Mouse (Mus musculus) CD4-positive, CD25-positive, alpha-beta regulatory T cell, adult 4 months (primary cell): Measurements from ENCODE around the gene Kif3a. TPM values are rescaled to one million over a fixed set of nuclear protein-coding genes. Genes with fewer than 3 reads are reported as not detected.

Source experiments
- polyA plus RNA-seq, 2 experiments: library from polyadenylated mRNA; unstranded; fragments of 100-300 nt; shearing (Covaris generic); gene quantifications; one replicate each; pipeline ENCODE4 v1.2.1; 2017

The Kif3a gene
- polyA plus RNA-seq, 2 experiments from 2014 or later, result 8.1 to 8.7 TPM

Other genes with a start within 250 kb of the Kif3a start
- gene Zcchc10, start 242.7 kb upstream of the Kif3a start, polyA plus RNA-seq, result 10 to 100 TPM; 24.3 to 28.4 TPM
- 10 to 100 TPM; 17.4 to 18.3 TPM for gene Aff4, start 216.5 kb upstream of the Kif3a start, polyA plus RNA-seq
- gene Leap2, start 144.2 kb upstream of the Kif3a start, polyA plus RNA-seq, result 1 to 10 TPM in 1 of 2 experiments, not detected in 1; 1.1 TPM
- gene Uqcrq, start 136.5 kb upstream of the Kif3a start, polyA plus RNA-seq, result 100 to 1,000 TPM; 329 to 366 TPM
- not detected for gene Gdf9, start 136.4 kb upstream of the Kif3a start, polyA plus RNA-seq
- not detected for gene Gm10447, start 110.3 kb upstream of the Kif3a start, polyA plus RNA-seq
- not detected for gene Shroom1, start 110.2 kb upstream of the Kif3a start, polyA plus RNA-seq
- gene Gm9837, start 96.9 kb upstream of the Kif3a start, polyA plus RNA-seq, result not detected
- not detected for gene Gm9945, start 87.2 kb upstream of the Kif3a start, polyA plus RNA-seq
- not detected for gene Sowaha, start 87.1 kb upstream of the Kif3a start, polyA plus RNA-seq
- 1 to 10 TPM in 1 of 2 experiments, under 1 TPM in 1; 0.95 to 1.0 TPM for gene Sept8, start 48.1 kb upstream of the Kif3a start, polyA plus RNA-seq
- 1 to 10 TPM; 3.1 to 4.0 TPM for gene Il4, start 51.3 kb downstream of the Kif3a start, polyA plus RNA-seq
- gene Il13, start 67.3 kb downstream of the Kif3a start, polyA plus RNA-seq, result not detected
- gene Rad50, start 139.9 kb downstream of the Kif3a start, polyA plus RNA-seq, result 10 to 100 TPM; 47.8 to 50.7 TPM
- gene Il5, start 153.4 kb downstream of the Kif3a start, polyA plus RNA-seq, result not detected
- gene Irf1, start 202.6 kb downstream of the Kif3a start, polyA plus RNA-seq, result 100 to 1,000 TPM; 310 to 397 TPM
- gene Gm17334, start 205.8 kb downstream of the Kif3a start, polyA plus RNA-seq, result 1 to 10 TPM; 6.1 to 9.8 TPM